Mouse (Mus musculus) midbrain, embryonic 11.5 days (tissue): ENCODE measurements at regions not wholly inside any gene's neighbourhood (a gene's known extent, or its start where the extent isn't known, plus 50 kb on each side); places are given as distances from the start of the nearest gene placed in this dataset.

Experiments
- ATAC-seq: fragments of 200-750 bp; cut with Nextera tagmentation; 2 replicates; pipeline ENCODE4 v1.8.0; 2017; ENCODE audit warnings: moderate TSS enrichment, moderate library complexity; ENCODE audit not compliant: low FRiP score
- DNase-seq: peaks from one replicate; pipeline ENCODE4 v3.0.0; 2015; ENCODE audit warnings: low spot score; ENCODE audit errors: missing footprints
- H3K27ac ChIP-seq: fragments of 300-500 bp; sonication (generic); 2 replicates; pipeline ENCODE4 v1.5.1; 2014; ENCODE audit warnings: low read depth, low read length
- H3K27me3 ChIP-seq: fragments of 300-500 bp; sonication (generic); 2 replicates; pipeline ENCODE4 v1.6.1; 2014; ENCODE audit warnings: mild to moderate bottlenecking, low read length, moderate library complexity, mixed read lengths; ENCODE audit not compliant: control insufficient read depth, insufficient read depth
- H3K36me3 ChIP-seq: fragments of 300-500 bp; sonication (generic); 2 replicates; pipeline ENCODE4 v1.6.1; 2014; ENCODE audit warnings: mild to moderate bottlenecking, low read length, moderate library complexity, mixed read lengths; ENCODE audit not compliant: control insufficient read depth, insufficient read depth
- H3K4me1 ChIP-seq: fragments of 300-500 bp; sonication (generic); 2 replicates; pipeline ENCODE4 v1.6.1; 2014; ENCODE audit warnings: low read length; ENCODE audit not compliant: control insufficient read depth, insufficient read depth
- H3K4me2 ChIP-seq: fragments of 300-500 bp; sonication (generic); 2 replicates; pipeline ENCODE4 v1.6.1; 2014; ENCODE audit warnings: mild to moderate bottlenecking, moderate library complexity
- H3K4me3 ChIP-seq: fragments of 300-500 bp; sonication (generic); 2 replicates; pipeline ENCODE4 v1.5.1; 2014; ENCODE audit warnings: low read depth, low read length
- H3K9ac ChIP-seq: fragments of 300-500 bp; sonication (generic); 2 replicates; pipeline ENCODE4 v1.6.1; 2014; ENCODE audit warnings: low read length
- H3K9me3 ChIP-seq: fragments of 300-500 bp; sonication (generic); 2 replicates; pipeline ENCODE4 v1.6.1; 2016; ENCODE audit warnings: low read length; ENCODE audit not compliant: control insufficient read depth
- WGBS: fragments of 180-500 bp; shearing (Covaris S2); extraction: QIAGEN DNeasy Blood & Tissue Kit; methylation state at CpG from one replicate; pipeline ENCODE4 v1.1.7; 2014; 5-methylcytosine and 5-hydroxymethylcytosine counted together

- ATAC-seq = no peak
- 88% methylated on average over 3 of the region's 3 CpGs for WGBS
- no peaks in the 10 kb centered on the region for H3K9me3 ChIP-seq
- no peak for DNase-seq
- H3K27ac ChIP-seq = no peak overlapping the region
- H3K36me3 ChIP-seq = no peaks in the 10 kb centered on the region
- H3K4me3 ChIP-seq = no peak overlapping the region
- no peaks in the 10 kb centered on the region for H3K27me3 ChIP-seq
- H3K4me2 ChIP-seq = no peak overlapping the region
- H3K9ac ChIP-seq = no peak overlapping the region
- H3K4me1 ChIP-seq = no peaks in the 10 kb centered on the region
Observed at GRCm38 (mm10) chr12:16129243-16129642, 312.5 kb upstream of the Trib2 start.

GRCm38 (mm10) chr12:16124906-16125305 lies 308.2 kb upstream of the Trib2 start:
- Histone ChIP-seq H3K36me3 (no peaks in the 10 kb centered on the region), H3K9me3 (no peaks in the 10 kb centered on the region), H3K4me1 (no peaks in the 10 kb centered on the region), H3K9ac (no peak overlapping the region), H3K4me3 (no peak overlapping the region), H3K4me2 (no peak overlapping the region), H3K27me3 (no peaks in the 10 kb centered on the region), H3K27ac (no peak overlapping the region)
- no peak for ATAC-seq
- WGBS = 89% methylated on average over 2 of the region's 2 CpGs
- DNase-seq = no peak

GRCm38 (mm10) chr12:16122353-16123127 lies 305.8 kb upstream of the Trib2 start:
- no peak overlapping the region for H3K9ac ChIP-seq
- no peaks in the 10 kb centered on the region for H3K9me3 ChIP-seq
- 65% methylated on average over 2 of the region's 2 CpGs for WGBS
- no peaks in the 10 kb centered on the region for H3K4me1 ChIP-seq
- no peak overlapping the region for H3K27ac ChIP-seq
- no peak overlapping the region for H3K4me3 ChIP-seq
- no peak for DNase-seq
- H3K36me3 ChIP-seq = no peaks in the 10 kb centered on the region
- no peaks in the 10 kb centered on the region for H3K27me3 ChIP-seq
- no peak overlapping the region for H3K4me2 ChIP-seq
- ATAC-seq = no peak

- no peak overlapping the region for H3K4me3 ChIP-seq
- H3K4me1 ChIP-seq = no peaks in the 10 kb centered on the region
- DNase-seq = no peak
- no peak overlapping the region for H3K9ac ChIP-seq
- ATAC-seq = no peak
- H3K4me2 ChIP-seq = no peak overlapping the region
- H3K9me3 ChIP-seq = no peaks in the 10 kb centered on the region
- H3K27ac ChIP-seq = no peak overlapping the region
- H3K36me3 ChIP-seq = no peaks in the 10 kb centered on the region
- H3K27me3 ChIP-seq = no peaks in the 10 kb centered on the region
- 87% methylated on average over 6 of the region's 6 CpGs for WGBS
Observed at GRCm38 (mm10) chr12:16121787-16122186, 305.1 kb upstream of the Trib2 start.

GRCm38 (mm10) chr12:16118710-16119109 lies 302.0 kb upstream of the Trib2 start:
- ATAC-seq (no peak), DNase-seq (no peak)
- no peaks in the 10 kb centered on the region for H3K9me3 ChIP-seq
- no peak overlapping the region for H3K27ac ChIP-seq
- no peak overlapping the region for H3K9ac ChIP-seq
- H3K36me3 ChIP-seq = no peaks in the 10 kb centered on the region
- H3K4me3 ChIP-seq = no peak overlapping the region
- H3K27me3 ChIP-seq = no peaks in the 10 kb centered on the region
- H3K4me2 ChIP-seq = no peak overlapping the region
- H3K4me1 ChIP-seq = no peaks in the 10 kb centered on the region

- no peak overlapping the region for H3K27ac ChIP-seq
- no peak overlapping the region for H3K4me2 ChIP-seq
- H3K4me3 ChIP-seq = no peak overlapping the region
- H3K4me1 ChIP-seq = no peaks in the 10 kb centered on the region
- no peaks in the 10 kb centered on the region for H3K36me3 ChIP-seq
- 69% methylated on average over 7 of the region's 7 CpGs for WGBS
- H3K9me3 ChIP-seq = no peaks in the 10 kb centered on the region
- ATAC-seq = no peak
- no peak for DNase-seq
- no peak overlapping the region for H3K9ac ChIP-seq
- H3K27me3 ChIP-seq = no peaks in the 10 kb centered on the region
Observed at GRCm38 (mm10) chr12:16106946-16107345, 290.2 kb upstream of the Trib2 start.

GRCm38 (mm10) chr12:16098840-16099239 lies 282.1 kb upstream of the Trib2 start:
- Histone ChIP-seq H3K9me3 (no peaks in the 10 kb centered on the region), H3K9ac (no peak overlapping the region), H3K27ac (no peak overlapping the region), H3K4me1 (no peaks in the 10 kb centered on the region), H3K4me2 (no peak overlapping the region), H3K27me3 (no peaks in the 10 kb centered on the region), H3K4me3 (no peak overlapping the region), H3K36me3 (no peaks in the 10 kb centered on the region)
- 91% methylated on average over 7 of the region's 7 CpGs for WGBS
- DNase-seq = no peak
- ATAC-seq = no peak

- Histone ChIP-seq H3K9me3 (no peaks in the 10 kb centered on the region), H3K36me3 (no peaks in the 10 kb centered on the region), H3K4me1 (peaks cover 11% of the 10 kb centered on the region; the same call in 1 of the 2 replicates), H3K27ac (no peak overlapping the region), H3K9ac (no peak overlapping the region), H3K27me3 (no peaks in the 10 kb centered on the region), H3K4me2 (no peak overlapping the region), H3K4me3 (no peak overlapping the region)
- WGBS = 91% methylated on average over 3 of the region's 3 CpGs
- ATAC-seq = no peak
- no peak for DNase-seq
Observed at GRCm38 (mm10) chr12:16092643-16093042, 275.9 kb upstream of the Trib2 start.

GRCm38 (mm10) chr12:16091336-16091735 lies 274.6 kb upstream of the Trib2 start:
- peak overlapping the region; percentile 11; the same call in 1 of the 2 replicates for H3K4me2 ChIP-seq
- WGBS = 9% methylated on average over 6 of the region's 6 CpGs
- H3K4me3 ChIP-seq = no peak overlapping the region
- no peaks in the 10 kb centered on the region for H3K27me3 ChIP-seq
- H3K27ac ChIP-seq = no peak overlapping the region
- H3K9me3 ChIP-seq = no peaks in the 10 kb centered on the region
- H3K9ac ChIP-seq = no peak overlapping the region
- peak; percentile 81 for ATAC-seq
- no peaks in the 10 kb centered on the region for H3K36me3 ChIP-seq
- peak; percentile 86 for DNase-seq
- H3K4me1 ChIP-seq = peaks cover 11% of the 10 kb centered on the region; the same call in 1 of the 2 replicates
